Mouse (Mus musculus) lung, postnatal 0 days (tissue): ENCODE measurements around the gene Susd1. TPM values are rescaled to one million over a fixed set of nuclear protein-coding genes. Genes with fewer than 3 reads are reported as not detected.

ENCODE experiments used
- ATAC-seq: fragments of 200-750 bp; cut with Nextera tagmentation; 2 replicates; pipeline ENCODE4 v1.8.0; 2017; ENCODE audit warnings: moderate library complexity
- DNase-seq: peaks from one replicate; pipeline ENCODE4 v3.0.0-alpha.2; 2016; ENCODE audit warnings: low spot score
- H3K27ac ChIP-seq: fragments of 300-500 bp; sonication (generic); 2 replicates; pipeline ENCODE4 v1.5.1; 2014; ENCODE audit warnings: antibody characterized with exemption, mild to moderate bottlenecking, low read length, mixed read lengths
- H3K27me3 ChIP-seq: fragments of 300-500 bp; sonication (generic); replicated peaks from 2 replicates; pipeline ENCODE4 v1.6.1; 2014; ENCODE audit warnings: low read length, mixed read lengths; ENCODE audit not compliant: insufficient read depth
- H3K36me3 ChIP-seq: fragments of 300-500 bp; sonication (generic); 2 replicates; pipeline ENCODE4 v1.6.1; 2014; ENCODE audit warnings: low read length, mixed read lengths; ENCODE audit not compliant: insufficient read depth
- H3K4me1 ChIP-seq: fragments of 300-500 bp; sonication (generic); 2 replicates; pipeline ENCODE4 v1.6.1; 2014; ENCODE audit warnings: antibody characterized with exemption, low read depth, low read length, mixed read lengths; ENCODE audit not compliant: insufficient read depth
- H3K4me2 ChIP-seq: fragments of 300-500 bp; sonication (generic); replicated peaks from 2 replicates; pipeline ENCODE4 v1.6.1; 2014; ENCODE audit warnings: low read depth, mild to moderate bottlenecking, low read length, moderate library complexity, mixed read lengths
- H3K4me3 ChIP-seq: fragments of 300-500 bp; sonication (generic); 2 replicates; pipeline ENCODE4 v1.5.1; 2014; ENCODE audit warnings: low read depth, low read length
- H3K9ac ChIP-seq: fragments of 300-500 bp; sonication (generic); replicated peaks from 2 replicates; pipeline ENCODE4 v1.6.1; 2014; ENCODE audit warnings: low read depth, mild to moderate bottlenecking
- H3K9me3 ChIP-seq: fragments of 300-500 bp; sonication (generic); 2 replicates; pipeline ENCODE4 v1.6.1; 2016; ENCODE audit warnings: low read length, mixed read lengths
- CTCF ChIP-seq: IDR thresholded peaks from 2 replicates; pipeline ENCODE4 v1.5.1; 2016; ENCODE audit warnings: antibody characterized with exemption, mild to moderate bottlenecking
- EP300 ChIP-seq: IDR thresholded peaks from 2 replicates; pipeline ENCODE4 v1.6.1; 2016; ENCODE audit warnings: antibody characterized with exemption, mild to moderate bottlenecking, control low read depth
- WGBS: fragments of 180-500 bp; shearing (Covaris S2); extraction: QIAGEN DNeasy Blood & Tissue Kit; methylation state at CpG from one replicate; pipeline ENCODE4 v1.1.7; 2014; 5-methylcytosine and 5-hydroxymethylcytosine counted together
- polyA plus RNA-seq: library from polyadenylated mRNA; unstranded; fragments of >200 nt; fragmentation: Nextera tagmentation; extraction: Ambion mirVana; gene quantifications from 2 replicates; pipeline ENCODE4 v1.2.1, GENCODE M21; 2015

Susd1 gene
- polyA plus RNA-seq, 1 experiment from 2014 or later: 1.6 TPM

- no peaks in the 10 kb centered on the region for H3K9me3 ChIP-seq
- no peaks in the 10 kb centered on the region for H3K36me3 ChIP-seq
- WGBS: 38% methylated on average over 13 of the region's 13 CpGs
- H3K4me1 ChIP-seq: peaks cover 10% of the 10 kb centered on the region; the same call in 1 of the 2 replicates
- peak; percentile 85 for DNase-seq
- 0 out of 2 replicates have a peak overlapping the region, but pooled peaks have one; percentile 47 for H3K27ac ChIP-seq
- H3K27me3 ChIP-seq: no peaks in the 10 kb centered on the region
- no peak overlapping the region for H3K4me3 ChIP-seq
- TF ChIP-seq CTCF (no peak), EP300 (peak; percentile 37; the same call in 1 of the 2 replicates)
- ATAC-seq: peak; percentile 60
- no peak overlapping the region for H3K4me2 ChIP-seq
- no peak overlapping the region for H3K9ac ChIP-seq
These were observed 21.0 kb upstream of the Susd1 start for GRCm38 (mm10) chr4:59459216-59459955.

- no peak overlapping the region for H3K4me2 ChIP-seq
- H3K9me3 ChIP-seq: no peaks in the 10 kb centered on the region
- TF ChIP-seq CTCF (no peak), EP300 (peak; percentile 35; the same call in 1 of the 2 replicates)
- DNase-seq (peak; percentile 80), ATAC-seq (peak; percentile 46)
- peaks cover 10% of the 10 kb centered on the region; the same call in 1 of the 2 replicates for H3K4me1 ChIP-seq
- H3K27me3 ChIP-seq: no peaks in the 10 kb centered on the region
- no peaks in the 10 kb centered on the region for H3K36me3 ChIP-seq
- no peak overlapping the region for H3K9ac ChIP-seq
- 15% methylated on average over 9 of the region's 9 CpGs for WGBS
- H3K4me3 ChIP-seq: no peak overlapping the region
- H3K27ac ChIP-seq: 0 out of 2 replicates have a peak overlapping the region, but pooled peaks have one; percentile 3
These were observed 19.5 kb upstream of the Susd1 start for GRCm38 (mm10) chr4:59457941-59458340.

GRCm38 (mm10) chr4:59457091-59457490 lies 18.7 kb upstream of the Susd1 start:
- H3K4me1 ChIP-seq: peaks cover 10% of the 10 kb centered on the region; the same call in 1 of the 2 replicates
- no peak overlapping the region for H3K4me3 ChIP-seq
- no peak overlapping the region for H3K9ac ChIP-seq
- H3K36me3 ChIP-seq: no peaks in the 10 kb centered on the region
- H3K9me3 ChIP-seq: no peaks in the 10 kb centered on the region
- no peaks in the 10 kb centered on the region for H3K27me3 ChIP-seq
- ATAC-seq: no peak
- H3K4me2 ChIP-seq: no peak overlapping the region
- no peak overlapping the region for H3K27ac ChIP-seq
- DNase-seq: no peak
- TF ChIP-seq CTCF (no peak), EP300 (no peak)
- WGBS: 92% methylated on average over 5 of the region's 5 CpGs

DNA sequence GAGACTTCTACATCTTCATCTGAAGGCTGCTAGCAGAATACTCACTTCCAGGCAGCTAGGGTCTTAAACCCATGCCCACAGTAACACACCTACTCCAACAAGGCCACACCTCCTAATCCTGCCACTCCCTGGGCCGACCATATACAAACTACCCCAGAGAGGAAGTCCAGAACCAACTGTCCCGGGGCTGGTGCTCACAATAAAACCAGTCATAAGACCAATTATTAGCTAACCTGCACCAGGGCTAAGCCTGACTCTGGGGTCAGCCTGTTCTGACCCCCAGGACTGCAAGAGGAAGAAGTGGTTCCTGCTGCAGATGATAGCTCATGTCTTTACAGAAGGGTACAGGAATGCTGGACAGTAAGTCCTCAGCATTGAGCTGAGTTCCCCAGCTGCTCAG lies 17.0 kb upstream of the Susd1 start:
- Histone ChIP-seq H3K27me3 (no peaks in the 10 kb centered on the region), H3K27ac (no peak overlapping the region), H3K9me3 (no peaks in the 10 kb centered on the region), H3K9ac (no peak overlapping the region), H3K4me3 (no peak overlapping the region), H3K36me3 (no peaks in the 10 kb centered on the region), H3K4me2 (no peak overlapping the region), H3K4me1 (peaks cover 10% of the 10 kb centered on the region; the same call in 1 of the 2 replicates)
- no peak for TF ChIP-seq EP300
- no peak for TF ChIP-seq CTCF
- 38% methylated on average over 2 of the region's 2 CpGs for WGBS
- DNase-seq (no peak), ATAC-seq (no peak)

- no peak for DNase-seq
- Histone ChIP-seq H3K9me3 (no peaks in the 10 kb centered on the region), H3K27me3 (no peaks in the 10 kb centered on the region), H3K36me3 (no peaks in the 10 kb centered on the region), H3K9ac (no peak overlapping the region), H3K4me3 (no peak overlapping the region), H3K4me1 (peaks cover 4% of the 10 kb centered on the region; the same call in 1 of the 2 replicates), H3K27ac (no peak overlapping the region), H3K4me2 (no peak overlapping the region)
- ATAC-seq: 0 out of 2 replicates have a peak, but pooled peaks have one; percentile 9
- TF ChIP-seq CTCF: no peak
- TF ChIP-seq EP300: no peak
- WGBS: 57% methylated on average over 3 of the region's 3 CpGs
These were observed 15.6 kb upstream of the Susd1 start for GRCm38 (mm10) chr4:59454046-59454445.

- Histone ChIP-seq H3K4me2 (no peak overlapping the region), H3K9me3 (no peaks in the 10 kb centered on the region), H3K4me3 (no peak overlapping the region), H3K4me1 (peaks cover 2% of the 10 kb centered on the region; the same call in 1 of the 2 replicates), H3K36me3 (no peaks in the 10 kb centered on the region), H3K27me3 (no peaks in the 10 kb centered on the region), H3K9ac (no peak overlapping the region), H3K27ac (no peak overlapping the region)
- TF ChIP-seq CTCF (no peak), EP300 (0 out of 2 replicates have a peak, but pooled peaks have one; percentile 23)
- peak; percentile 56 for ATAC-seq
- peak; percentile 73 for DNase-seq
- WGBS: 61% methylated on average over 8 of the region's 8 CpGs
These were observed 14.1 kb upstream of the Susd1 start for GRCm38 (mm10) chr4:59452503-59452933.
